Mouse (Mus musculus): ENCODE results near the gene Ptpn22. TPM values are rescaled to one million over a fixed set of nuclear protein-coding genes. Genes with fewer than 3 reads are reported as not detected.
A peak's percentile ranks its signal among the peaks of the same experiment; 100 is the strongest.

Gene Ptpn22
- polyA plus RNA-seq, 2 experiments from 2014 or later: 302 to 352 TPM

- ATAC-seq: no peak
Observed at GRCm38 (mm10) chr3:103925302-103925701, 65.7 kb downstream of the Ptpn22 start.

DNA sequence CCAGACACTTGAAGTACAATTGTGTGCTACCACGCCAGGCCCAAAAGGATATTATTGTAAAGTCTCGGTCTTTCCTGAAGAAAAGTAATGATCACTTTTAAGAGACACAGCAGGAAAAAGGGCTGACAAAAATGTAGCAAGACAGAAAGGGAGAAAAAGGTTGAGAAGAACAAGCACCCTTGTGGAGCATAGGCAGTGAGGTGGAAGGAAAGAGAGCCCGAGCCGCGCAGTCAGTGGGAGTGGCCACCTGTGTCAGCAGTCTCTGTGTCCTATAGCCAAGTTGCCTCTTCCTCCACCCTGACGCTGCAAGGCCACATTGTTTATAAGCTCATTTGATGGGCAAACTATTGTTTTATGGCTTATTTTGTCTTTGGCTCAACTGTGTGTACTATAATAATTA lies 67.9 kb downstream of the Ptpn22 start:
- peak; percentile 78 for ATAC-seq

DNA sequence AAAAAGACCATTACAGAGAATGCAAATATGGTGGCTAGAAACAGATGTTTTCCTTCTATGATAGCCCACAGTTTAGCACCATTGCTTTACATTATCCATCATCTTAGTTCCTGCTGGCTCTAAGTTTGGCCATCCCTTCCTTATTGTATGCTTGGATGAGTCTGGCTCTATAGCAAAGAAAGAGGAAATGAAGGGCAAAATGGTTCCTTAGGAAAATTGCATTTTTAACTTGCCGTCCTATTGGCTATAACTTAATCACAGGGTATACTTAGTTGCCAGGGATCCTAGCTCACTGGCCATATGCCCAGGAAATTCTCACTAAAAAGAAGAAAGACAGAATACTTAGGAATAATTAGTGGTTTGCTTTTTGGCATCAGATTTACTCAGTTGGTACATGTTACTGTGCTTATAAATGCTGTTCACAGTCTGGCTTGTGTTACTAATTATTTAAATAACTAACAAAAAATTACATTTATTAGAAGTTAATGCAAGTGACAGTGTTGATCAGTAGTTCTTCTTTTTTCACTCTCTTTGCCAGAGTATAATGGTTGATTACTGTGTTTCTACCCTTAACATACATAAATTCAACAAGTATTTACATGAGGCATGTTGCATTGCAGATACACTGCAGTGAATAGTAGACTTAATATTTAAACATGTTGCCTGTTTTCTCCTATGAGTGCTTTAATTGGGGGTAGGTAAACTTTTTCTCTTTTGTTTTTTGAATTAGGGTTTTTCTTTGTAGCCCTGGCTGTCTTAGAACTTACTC lies 85.4 kb downstream of the Ptpn22 start:
- no peak for ATAC-seq

- no peak for ATAC-seq
Observed at GRCm38 (mm10) chr3:103948666-103949065, 89.1 kb downstream of the Ptpn22 start.

DNA sequence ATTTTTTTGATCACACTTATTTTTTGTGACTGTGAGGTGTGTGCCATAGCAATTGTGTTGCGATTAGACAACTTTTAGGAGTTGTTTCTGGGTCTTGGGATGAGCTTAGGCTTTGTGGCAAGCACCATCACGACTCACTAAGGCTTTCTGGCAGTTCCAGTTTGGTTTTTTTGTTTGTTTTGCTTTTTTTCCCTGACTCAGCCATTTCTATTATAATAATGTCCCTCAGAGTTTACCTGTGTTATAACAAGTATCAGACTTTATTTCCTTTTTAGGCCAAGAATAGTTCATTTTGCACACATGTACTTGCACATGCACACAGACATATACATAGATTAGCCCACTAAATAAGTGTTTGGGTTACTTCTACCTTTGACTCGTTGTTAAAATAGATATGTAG lies 101.0 kb downstream of the Ptpn22 start:
- ATAC-seq: no peak

Other genes starting within 250 kb of the Ptpn22 start
- gene Atg4a-ps, start 213.7 kb upstream of the Ptpn22 start, polyA plus RNA-seq (2017; shearing (Covaris generic)): 1 to 10 TPM; 1.7 to 3.1 TPM
- under 1 TPM; 0.11 to 0.82 TPM for gene Olfml3, start 121.8 kb upstream of the Ptpn22 start, polyA plus RNA-seq (2017; shearing (Covaris generic))
- not detected for gene Gm10964, start 120.4 kb upstream of the Ptpn22 start, polyA plus RNA-seq (2017; shearing (Covaris generic))
- 10 to 100 TPM; 27.5 to 58.6 TPM for gene Hipk1, start 68.2 kb upstream of the Ptpn22 start, polyA plus RNA-seq (2017; shearing (Covaris generic))
- 10 to 100 TPM; 18.4 to 30.4 TPM for gene Dclre1b, start 50.4 kb upstream of the Ptpn22 start, polyA plus RNA-seq (2017; shearing (Covaris generic))
- gene Ap4b1, start 50.3 kb upstream of the Ptpn22 start, polyA plus RNA-seq (2017; shearing (Covaris generic)): 10 to 100 TPM; 10.8 to 18.3 TPM
- under 1 TPM in 1 of 2 experiments, not detected in 1; 0.36 TPM for gene Gm43064, start 50.2 kb upstream of the Ptpn22 start, polyA plus RNA-seq (2017; shearing (Covaris generic))
- gene Bcl2l15, start 27.2 kb upstream of the Ptpn22 start, polyA plus RNA-seq (2017; shearing (Covaris generic)): 1 to 10 TPM; 3.1 to 7.9 TPM
- 10 to 100 TPM; 10.3 to 11.3 TPM for gene Rsbn1, start 54.3 kb downstream of the Ptpn22 start, polyA plus RNA-seq (2017; shearing (Covaris generic))
- gene Phtf1, start 108.3 kb downstream of the Ptpn22 start, polyA plus RNA-seq (2017; shearing (Covaris generic)): 10 to 100 TPM; 11.4 to 11.6 TPM

Measured in activated CD4-positive, CD25-positive, alpha-beta regulatory T cell, adult 4 months (primary cell).